Mouse (Mus musculus): Measurements from ENCODE around the gene Kcna7. TPM values are rescaled to one million over a fixed set of nuclear protein-coding genes. Genes with fewer than 3 reads are reported as not detected.

The Kcna7 gene
- polyA plus RNA-seq, 1 experiment from 2014 or later: not detected

DNA sequence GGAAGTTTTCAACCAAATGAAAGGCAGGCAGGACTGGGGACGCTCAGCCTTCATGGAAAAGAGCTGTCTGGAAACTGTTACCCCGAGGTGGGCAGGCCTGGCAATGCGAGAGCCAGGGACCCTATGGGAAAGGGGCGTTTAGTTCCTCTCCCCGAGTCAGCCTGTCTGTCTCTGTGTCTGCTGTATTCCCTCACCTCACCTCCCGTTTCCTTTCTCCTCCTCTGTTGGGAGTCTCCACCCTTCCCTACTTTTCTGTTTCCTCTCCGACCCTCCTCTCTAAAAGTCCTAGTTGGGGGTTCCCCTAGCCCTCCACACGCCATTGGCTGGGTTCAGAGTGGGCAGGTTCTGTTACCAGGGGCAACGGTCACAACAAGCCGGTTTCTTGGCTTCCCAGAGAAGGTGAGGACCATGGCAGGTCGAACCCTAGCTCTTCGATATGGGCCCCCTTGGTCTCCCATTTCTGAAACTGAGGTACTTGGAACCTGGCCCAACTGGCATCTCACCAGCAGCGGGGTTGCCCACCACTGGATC is 12.6 kb downstream of the Kcna7 start:
- WGBS: 8% methylated on average over 13 of the region's 13 CpGs
- Histone ChIP-seq H3K27ac (no peak overlapping the region), H3K4me1 (replicated peaks) (peaks cover 42% of the 10 kb centered on the region), H3K4me3 (peak overlapping the region; percentile 11; the same call in 1 of the 2 replicates), H3K27me3 (ENCODE audit: insufficient read depth, poor library complexity, severe bottlenecking) (peaks cover 93% of the 10 kb centered on the region), H3K36me3 (peaks cover 26% of the 10 kb centered on the region), H3K9me3 (no peaks in the 10 kb centered on the region)
- no peak for DNase-seq (ENCODE audit: low spot score)

- Histone ChIP-seq H3K4me3 (peak overlapping the region; percentile 22; the same call in 1 of the 2 replicates), H3K36me3 (peaks cover 47% of the 10 kb centered on the region)
- 15% methylated on average over 27 of the region's 27 CpGs for WGBS
Measured at GRCm38 (mm10) chr7:45419859-45420614, 14.6 kb downstream of the Kcna7 start.

GRCm38 (mm10) chr7:45420615-45420919 is 15.1 kb downstream of the Kcna7 start, which contains the start of gene Lhb:
Gene Lhb (plus strand): TSS chr7:45420820.
- H3K4me1 ChIP-seq (replicated peaks): peaks cover 24% of the 10 kb centered on the region
- peak within 1 kb of the TSS; percentile 22; the same call in 1 of the 2 replicates for H3K4me3 ChIP-seq
- no peaks in the 10 kb centered on the region for H3K9me3 ChIP-seq
- H3K27me3 ChIP-seq (ENCODE audit: insufficient read depth, poor library complexity, severe bottlenecking): peaks cover 67% of the 10 kb centered on the region
- no peak within 1 kb of the TSS for H3K27ac ChIP-seq
- WGBS: 59% methylated on average over 6 of the region's 6 CpGs
- no peak for DNase-seq (ENCODE audit: low spot score)
- peaks cover 52% of the 10 kb centered on the region for H3K36me3 ChIP-seq

More at GRCm38 (mm10) chr7:45419859-45420614, 14.6 kb downstream of the Kcna7 start:
- Histone ChIP-seq H3K27me3 (ENCODE audit: insufficient read depth, poor library complexity, severe bottlenecking) (peaks cover 73% of the 10 kb centered on the region), H3K27ac (no peak overlapping the region), H3K9me3 (no peaks in the 10 kb centered on the region), H3K4me1 (replicated peaks) (peaks cover 28% of the 10 kb centered on the region)
- no peak for DNase-seq (ENCODE audit: low spot score)

- peaks cover 61% of the 10 kb centered on the region for H3K27me3 ChIP-seq (ENCODE audit: insufficient read depth, poor library complexity, severe bottlenecking)
- H3K27ac ChIP-seq: no peak overlapping the region
- peaks cover 20% of the 10 kb centered on the region for H3K4me1 ChIP-seq (replicated peaks)
- H3K4me3 ChIP-seq: no peak overlapping the region
- no peaks in the 10 kb centered on the region for H3K9me3 ChIP-seq
- WGBS: 92% methylated on average over 14 of the region's 14 CpGs
- H3K36me3 ChIP-seq: peaks cover 58% of the 10 kb centered on the region
- no peak for DNase-seq (ENCODE audit: low spot score)
Measured at GRCm38 (mm10) chr7:45421194-45421593, 15.7 kb downstream of the Kcna7 start.

DNA sequence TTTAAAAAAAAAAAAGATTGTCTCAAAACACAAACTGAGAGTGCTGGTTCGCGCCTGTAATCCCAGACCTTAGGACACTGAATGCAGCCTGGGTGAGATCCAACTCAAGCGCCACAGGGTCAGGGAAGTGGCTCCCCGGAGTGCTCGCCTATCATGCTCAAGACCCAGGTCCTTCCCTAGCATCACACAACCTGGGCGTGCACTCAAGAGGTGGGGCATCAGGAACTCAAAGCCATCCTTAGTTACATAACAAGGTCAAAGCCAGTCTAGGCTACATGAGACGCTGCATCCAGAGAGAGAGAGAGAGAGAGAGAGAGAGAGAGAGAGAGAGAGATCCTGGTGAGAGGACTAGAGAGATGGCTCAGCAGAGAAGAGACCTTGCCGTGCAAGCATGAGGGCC is 21.1 kb downstream of the Kcna7 start:
- no peaks in the 10 kb centered on the region for H3K4me1 ChIP-seq (replicated peaks)
- 94% methylated on average over 8 of the region's 8 CpGs for whole genome bisulfite sequencing
- H3K4me3 ChIP-seq: no peak overlapping the region
- peaks cover 100% of the 10 kb centered on the region for H3K36me3 ChIP-seq
- H3K27me3 ChIP-seq (ENCODE audit: insufficient read depth, poor library complexity, severe bottlenecking): peaks cover 7% of the 10 kb centered on the region; the same call in 1 of the 2 replicates
- H3K9me3 ChIP-seq: no peaks in the 10 kb centered on the region
- H3K27ac ChIP-seq: no peak overlapping the region
- DNase-seq (ENCODE audit: low spot score): no peak

DNA sequence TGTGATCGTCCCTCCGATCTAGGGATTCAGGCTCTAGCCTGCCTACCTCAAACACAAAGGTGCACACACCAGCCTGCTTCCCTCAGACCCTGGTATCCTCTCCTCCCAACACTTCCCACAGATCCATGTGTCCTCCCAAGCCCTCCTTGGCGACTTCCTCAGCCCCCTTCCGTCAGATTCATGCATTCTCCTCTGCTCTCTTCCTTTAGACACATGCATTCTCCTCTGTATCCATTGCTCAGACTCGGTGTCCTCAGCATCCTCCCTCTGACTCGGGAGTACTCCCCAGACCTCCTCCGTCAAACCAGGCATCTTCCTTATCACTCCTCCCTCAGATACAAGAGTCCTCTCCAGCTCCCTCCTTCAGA is 28.4 kb downstream of the Kcna7 start:
- 2% methylated on average over 7 of the region's 7 CpGs for WGBS
- peak overlapping the region; percentile 94 for H3K27ac ChIP-seq

DNA sequence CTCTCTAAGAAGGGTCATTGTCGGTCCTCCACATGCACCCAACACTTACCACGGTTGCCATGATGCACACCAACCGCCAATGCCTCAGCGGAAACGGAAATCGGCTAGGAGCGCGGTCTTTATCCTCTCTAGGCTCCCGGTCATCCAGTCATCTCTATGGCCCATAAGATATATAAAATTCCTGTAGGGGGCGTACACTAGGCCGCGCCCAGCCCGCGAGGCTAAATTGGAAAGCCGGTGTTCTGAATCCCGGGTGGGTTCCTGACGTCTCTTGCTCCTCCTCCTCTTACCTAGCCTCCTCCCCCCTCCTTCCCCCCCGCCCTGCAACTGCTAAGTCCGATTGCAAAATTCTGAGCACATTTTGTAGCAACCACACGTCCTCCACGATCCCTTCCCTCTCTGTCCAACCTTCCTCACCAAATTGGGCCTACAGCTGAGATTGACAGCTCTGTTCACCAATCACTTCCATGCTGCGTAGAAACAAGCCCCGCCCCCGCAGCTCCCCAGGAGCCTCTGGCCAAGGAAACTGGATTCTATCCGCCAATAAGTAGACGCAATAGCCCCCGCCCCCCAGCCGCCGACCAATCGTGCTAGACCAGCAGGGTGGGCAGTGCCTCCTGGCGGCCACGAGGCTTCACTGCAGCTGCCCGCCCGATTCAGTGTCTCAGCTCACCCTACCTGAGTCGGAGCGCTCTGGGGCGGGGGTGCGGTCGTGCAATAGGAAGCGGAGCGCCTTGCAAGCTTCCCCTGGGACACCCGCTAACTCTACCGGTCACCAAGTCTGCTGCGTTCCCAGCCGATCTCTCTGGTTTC is 29.0 kb downstream of the Kcna7 start, which contains the start of gene Gys1:
Gys1 (plus strand) TSS at position 642 of the 813 bp plus-strand sequence.
- WGBS: under 1% methylated on average over 45 of the region's 45 CpGs

More for the DNA sequence above, 28.4 kb downstream of the Kcna7 start:
- no peaks in the 10 kb centered on the region for H3K27me3 ChIP-seq (ENCODE audit: insufficient read depth, poor library complexity, severe bottlenecking)
- H3K36me3 ChIP-seq: peaks cover 40% of the 10 kb centered on the region
- peak overlapping the region; percentile 83 for H3K4me3 ChIP-seq
- no peaks in the 10 kb centered on the region for H3K9me3 ChIP-seq
- DNase-seq (ENCODE audit: low spot score): no peak
- H3K4me1 ChIP-seq (replicated peaks): peaks cover 46% of the 10 kb centered on the region

DNA sequence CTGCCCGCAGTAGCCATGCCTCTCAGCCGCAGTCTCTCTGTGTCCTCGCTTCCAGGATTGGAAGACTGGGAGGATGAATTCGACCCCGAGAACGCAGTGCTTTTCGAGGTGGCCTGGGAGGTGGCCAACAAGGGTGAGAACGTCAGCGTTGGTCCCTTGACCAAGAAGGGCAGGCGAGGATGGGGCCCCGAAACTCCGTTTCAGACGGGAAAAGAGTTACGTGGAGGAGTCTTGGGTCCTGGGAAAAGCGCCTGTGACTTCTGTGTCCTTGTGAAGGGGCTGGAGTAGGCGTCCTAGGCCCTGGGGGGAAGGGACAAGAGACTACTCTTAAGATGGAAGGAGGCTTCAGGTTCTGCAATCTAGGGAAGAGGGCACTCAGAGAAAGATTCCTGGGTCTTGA is 29.6 kb downstream of the Kcna7 start:
- Histone ChIP-seq H3K27ac (peak overlapping the region; percentile 94), H3K27me3 (ENCODE audit: insufficient read depth, poor library complexity, severe bottlenecking) (no peaks in the 10 kb centered on the region), H3K4me3 (peak overlapping the region; percentile 83), H3K36me3 (peaks cover 37% of the 10 kb centered on the region), H3K9me3 (no peaks in the 10 kb centered on the region), H3K4me1 (replicated peaks) (peaks cover 46% of the 10 kb centered on the region)
- 4% methylated on average over 16 of the region's 16 CpGs for WGBS
- no peak for DNase-seq (ENCODE audit: low spot score)

More for the DNA sequence above, 29.0 kb downstream of the Kcna7 start, which contains the start of gene Gys1:
- Histone ChIP-seq H3K27me3 (ENCODE audit: insufficient read depth, poor library complexity, severe bottlenecking) (no peaks in the 10 kb centered on the region), H3K27ac (peak within 1 kb of the TSS; percentile 94), H3K36me3 (peaks cover 37% of the 10 kb centered on the region), H3K4me3 (peak within 1 kb of the TSS; percentile 83), H3K4me1 (replicated peaks) (peaks cover 46% of the 10 kb centered on the region), H3K9me3 (no peaks in the 10 kb centered on the region)
- peak; percentile 100 for DNase-seq (ENCODE audit: low spot score)

DNA sequence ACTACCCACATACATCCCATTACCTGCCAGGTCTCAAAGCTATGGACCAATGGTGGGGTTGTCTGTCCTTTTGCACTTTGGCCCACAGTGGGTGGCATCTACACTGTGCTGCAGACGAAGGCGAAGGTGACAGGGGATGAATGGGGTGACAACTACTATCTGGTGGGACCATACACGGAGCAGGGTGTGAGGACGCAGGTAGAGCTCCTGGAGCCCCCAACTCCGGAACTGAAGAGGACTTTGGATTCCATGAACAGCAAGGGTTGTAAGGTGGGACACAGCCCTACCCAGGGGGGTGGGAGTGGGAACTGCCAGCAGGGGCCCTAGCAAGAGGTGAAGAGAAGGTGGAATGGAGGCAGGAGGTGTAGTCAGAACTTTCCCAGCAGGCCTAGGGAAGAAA is 31.0 kb downstream of the Kcna7 start:
- peaks cover 37% of the 10 kb centered on the region for H3K36me3 ChIP-seq
- H3K4me3 ChIP-seq: peak overlapping the region; percentile 83; the same call in 1 of the 2 replicates
- no peaks in the 10 kb centered on the region for H3K27me3 ChIP-seq (ENCODE audit: insufficient read depth, poor library complexity, severe bottlenecking)
- WGBS: 92% methylated on average over 5 of the region's 5 CpGs
- H3K27ac ChIP-seq: no peak overlapping the region; the same call in 1 of the 2 replicates
- H3K9me3 ChIP-seq: no peaks in the 10 kb centered on the region
- DNase-seq (ENCODE audit: low spot score): no peak
- peaks cover 46% of the 10 kb centered on the region for H3K4me1 ChIP-seq (replicated peaks)

DNA sequence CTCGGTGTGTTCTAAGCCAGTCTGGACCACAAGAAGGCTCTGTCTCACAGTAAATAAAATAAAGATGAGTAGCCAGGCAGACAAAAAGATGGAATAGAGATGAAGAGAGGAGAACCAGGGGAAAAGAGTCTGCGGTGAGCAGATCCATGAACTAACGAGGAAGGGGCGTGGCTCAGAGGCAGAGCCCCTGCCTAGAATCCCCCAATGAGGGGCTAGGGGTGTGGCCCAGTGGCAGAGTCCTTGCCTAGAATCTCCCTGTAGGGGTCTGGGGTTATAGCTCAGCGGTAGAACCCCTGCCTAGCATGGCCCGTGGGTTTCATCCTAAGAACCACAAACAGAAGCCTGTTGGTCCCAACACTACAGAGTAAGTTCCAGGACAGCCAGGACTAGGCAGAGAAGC is 31.6 kb downstream of the Kcna7 start:
- H3K27ac ChIP-seq: no peak overlapping the region; the same call in 1 of the 2 replicates
- H3K27me3 ChIP-seq (ENCODE audit: insufficient read depth, poor library complexity, severe bottlenecking): no peaks in the 10 kb centered on the region
- no peaks in the 10 kb centered on the region for H3K9me3 ChIP-seq
- WGBS: 30% methylated on average over 6 of the region's 6 CpGs
- DNase-seq (ENCODE audit: low spot score): no peak
- peaks cover 37% of the 10 kb centered on the region for H3K36me3 ChIP-seq
- H3K4me3 ChIP-seq: peak overlapping the region; percentile 32
- H3K4me1 ChIP-seq (replicated peaks): peaks cover 46% of the 10 kb centered on the region

DNA sequence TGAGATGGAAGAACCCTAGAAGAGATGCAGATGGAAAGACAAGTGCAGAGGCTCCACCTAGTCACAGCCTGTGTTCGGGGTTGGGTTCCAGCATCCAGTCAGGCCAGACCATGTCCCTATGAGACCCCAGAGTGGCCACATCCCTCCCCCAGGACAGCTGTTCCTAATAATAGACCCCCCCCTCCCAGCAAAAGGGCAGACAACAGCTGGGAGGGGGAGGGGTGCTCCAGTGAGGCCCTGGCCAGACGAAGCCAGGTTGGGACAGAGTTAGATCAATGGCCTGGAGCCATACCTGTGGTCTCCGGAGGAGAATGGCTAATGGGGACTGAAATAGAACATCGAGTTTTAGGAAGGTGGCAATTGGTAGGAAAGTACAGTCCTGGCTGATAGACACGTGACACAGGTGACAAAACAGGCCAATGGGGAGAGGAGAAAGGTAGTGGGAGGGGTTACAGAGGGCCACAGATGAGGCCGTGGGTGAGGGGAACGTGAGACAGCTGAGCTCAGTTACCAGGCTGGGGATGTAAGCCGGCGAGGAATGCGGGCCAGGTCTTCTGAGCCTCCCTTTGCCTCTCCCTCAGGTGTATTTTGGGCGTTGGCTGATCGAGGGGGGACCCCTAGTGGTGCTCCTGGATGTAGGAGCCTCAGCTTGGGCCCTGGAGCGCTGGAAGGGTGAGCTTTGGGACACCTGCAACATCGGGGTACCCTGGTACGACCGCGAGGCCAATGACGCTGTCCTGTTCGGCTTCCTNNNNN is 32.2 kb downstream of the Kcna7 start, which contains the start of gene Ruvbl2:
Ruvbl2 (minus strand) TSS at position 576 of the 756 bp plus-strand sequence.
- WGBS: 21% methylated on average over 19 of the region's 19 CpGs
- DNase-seq (ENCODE audit: low spot score): no peak
- peak within 1 kb of the TSS; percentile 32 for H3K4me3 ChIP-seq
- H3K27me3 ChIP-seq (ENCODE audit: insufficient read depth, poor library complexity, severe bottlenecking): no peaks in the 10 kb centered on the region
- peak within 1 kb of the TSS; percentile 24 for H3K27ac ChIP-seq
- peaks cover 35% of the 10 kb centered on the region for H3K36me3 ChIP-seq
- no peaks in the 10 kb centered on the region for H3K9me3 ChIP-seq
- peaks cover 44% of the 10 kb centered on the region for H3K4me1 ChIP-seq (replicated peaks)
